In genomic region chr3:27193844-27194317, GRCm38 (mm10) we compare ENCODE assay signal across 7 mouse cellular contexts. TPM values are rescaled to one million over a fixed set of nuclear protein-coding genes. Genes with fewer than 3 reads are reported as not detected.
DNase-seq lines count a peak whose midpoint lies in the region; ATAC-seq and TF ChIP-seq lines count a peak whose summit lies in the region.

No protein-coding gene starts in this region.

- H3K36me3 ChIP-seq in liver, postnatal 0 days (replicated peaks; ENCODE audit: insufficient read depth, low read length), result 0 out of 2 replicates have a peak, but pooled peaks cover 2% of the 10 kb centered on the region

- no peak overlapping the region for H3K9ac ChIP-seq in liver, postnatal 0 days (replicated peaks)

- 9% methylated on average over 6 of the region's 6 CpGs for WGBS in bone marrow, adult 2 months
- 33% methylated on average over 6 of the region's 6 CpGs for WGBS in liver, postnatal 0 days (ENCODE audit: insufficient replicate concordance)

- H3K4me2 ChIP-seq in liver, postnatal 0 days (ENCODE audit: low read depth, low read length), result no peak overlapping the region

- no peak for TF ChIP-seq CTCF in bone marrow, adult 2 months (IDR thresholded peaks at IDR 0.05; ENCODE audit: control insufficient read depth, insufficient read depth, low read length)
- TF ChIP-seq CTCF in liver, postnatal 0 days (IDR thresholded peaks at IDR 0.05; ENCODE audit: low read depth), result no peak

- H3K9me3 ChIP-seq in liver, postnatal 0 days (ENCODE audit: low read length), result no peaks in the 10 kb centered on the region

- 0 out of 2 replicates have a peak, but pooled peaks have one; percentile 46 for TF ChIP-seq EP300 in liver, postnatal 0 days (IDR thresholded peaks at IDR 0.05; ENCODE audit: low read depth)

- H3K27ac ChIP-seq in bone marrow, adult 2 months (ENCODE audit: control insufficient read depth, insufficient read depth, low read depth, low read length, poor library complexity), result peak overlapping the region; percentile 1; the same call in 1 of the 2 replicates
- H3K27ac ChIP-seq in liver, postnatal 0 days (ENCODE audit: low read depth), result peak overlapping the region; percentile 75

- H3K4me1 ChIP-seq in bone marrow, adult 2 months (ENCODE audit: control insufficient read depth, insufficient read depth, low read length), result peaks cover 19% of the 10 kb centered on the region
- peaks cover 40% of the 10 kb centered on the region for H3K4me1 ChIP-seq in liver, postnatal 0 days (ENCODE audit: insufficient read depth)

- no peak overlapping the region for H3K4me3 ChIP-seq in bone marrow, adult 2 months (replicated peaks; ENCODE audit: control insufficient read depth, low read depth, low read length)
- no peak overlapping the region for H3K4me3 ChIP-seq in liver, postnatal 0 days (ENCODE audit: low read depth, low read length)

- H3K27me3 ChIP-seq in liver, postnatal 0 days (ENCODE audit: insufficient read depth, low read length), result no peaks in the 10 kb centered on the region

- ATAC-seq in liver, postnatal 0 days, result peak; percentile 58
- ATAC-seq in erythroid progenitor cell, adult 5-6 weeks (replicated peaks; ENCODE audit: low FRiP score, poor library complexity, severe bottlenecking), result no peak

- DNase-seq in MN1 (ENCODE audit: low spot score), result peak; percentile 70
- peak; percentile 67 for DNase-seq in heart, postnatal 4 days
- DNase-seq in liver, postnatal 0 days, result peak; percentile 36
- DNase-seq in right cerebral cortex, postnatal 25 days, result no peak
- no peak for DNase-seq in cerebellum, adult 11-12 months

- TF ChIP-seq POLR2A in bone marrow, adult 2 months (IDR thresholded peaks at IDR 0.05; ENCODE audit: borderline replicate concordance, control insufficient read depth, low read depth, low read length), result no peak

RNA-seq across cellular contexts. Expression of gene Nceh1, which starts 11.1 kb away (rescaled TPM):
- 2.1 and 7.1 TPM in 2 replicates for polyA plus RNA-seq in bone marrow, adult 2 months (2011; ENCODE audit: insufficient read depth, insufficient read length, low replicate concordance, missing spikeins)
- 100 to 1,000 TPM; 111 to 114 TPM for total RNA-seq in heart, postnatal 4 days (2021)
- polyA plus RNA-seq in liver, postnatal 0 days (2015; fragmentation: Nextera tagmentation; extraction: Ambion mirVana), result 18.2 and 23.9 TPM in 2 replicates
- total RNA-seq in erythroid progenitor cell, adult 5-6 weeks (2015; ENCODE audit: low replicate concordance), result 3.8 and 15.5 TPM in 2 replicates
- 4.1 and 7.3 TPM in 2 replicates for total RNA-seq in erythroid progenitor cell, adult 5-6 weeks (2017; ENCODE audit: low replicate concordance)

RNA-seq across cellular contexts. Expression of gene Ect2, which starts 40.2 kb away (rescaled TPM):
- 23.6 and 28.8 TPM in 2 replicates for polyA plus RNA-seq in bone marrow, adult 2 months (2011; ENCODE audit: insufficient read depth, insufficient read length, low replicate concordance, missing spikeins)
- total RNA-seq in heart, postnatal 4 days (2021), result 10 to 100 TPM; 28.3 to 31.0 TPM
- polyA plus RNA-seq in liver, postnatal 0 days (2015; fragmentation: Nextera tagmentation; extraction: Ambion mirVana), result 10.1 and 12.5 TPM in 2 replicates
- 188 and 294 TPM in 2 replicates for total RNA-seq in erythroid progenitor cell, adult 5-6 weeks (2015; ENCODE audit: low replicate concordance)
- 311 and 332 TPM in 2 replicates for total RNA-seq in erythroid progenitor cell, adult 5-6 weeks (2017; ENCODE audit: low replicate concordance)

Comparison
In these comparisons a context has a peak if more than half of its experiments do, and no peak if none do; other contexts are left out.
1. DNase-seq: peak in MN1 (single experiment), heart, postnatal 4 days (single experiment) and liver, postnatal 0 days (single experiment); none in right cerebral cortex, postnatal 25 days (single experiment) and cerebellum, adult 11-12 months (single experiment).
2. RNA of gene Nceh1, which starts 11.1 kb away (total RNA-seq): 111 to 114 TPM in heart, postnatal 4 days; 3.8 to 15.5 TPM in erythroid progenitor cell, adult 5-6 weeks; every median in the first group is over 4 times any median in the second.
3. RNA of gene Ect2, which starts 40.2 kb away (total RNA-seq): 188 to 332 TPM in erythroid progenitor cell, adult 5-6 weeks; 28.3 to 31.0 TPM in heart, postnatal 4 days; every median in the first group is over 4 times any median in the second.